Mouse (Mus musculus): ENCODE measurements around the gene Fam83g. TPM values are rescaled to one million over a fixed set of nuclear protein-coding genes. Genes with fewer than 3 reads are reported as not detected.

The Fam83g gene
- polyA plus RNA-seq, 1 experiment from 2014 or later = 3.7 TPM

GRCm38 (mm10) chr11:61698852-61699251 is 15.0 kb downstream of the Fam83g start:
- no peaks in the 10 kb centered on the region for H3K9me3 ChIP-seq (ENCODE audit: control insufficient read depth, low read length)
- no peak for ATAC-seq (ENCODE audit: low read depth)
- no peak overlapping the region for H3K4me2 ChIP-seq (ENCODE audit: low read depth, low read length)
- no peak for DNase-seq (ENCODE audit: low spot score)
- no peaks in the 10 kb centered on the region for H3K27me3 ChIP-seq (replicated peaks; ENCODE audit: control insufficient read depth, insufficient read depth, low read length)
- no peaks in the 10 kb centered on the region for H3K4me1 ChIP-seq (ENCODE audit: control insufficient read depth, insufficient read depth, low read length)
- no peaks in the 10 kb centered on the region for H3K36me3 ChIP-seq (ENCODE audit: control insufficient read depth, insufficient read depth, low read length)
- H3K9ac ChIP-seq (ENCODE audit: low read depth, low read length) = no peak overlapping the region
- no peak overlapping the region for H3K4me3 ChIP-seq (ENCODE audit: low read depth, low read length)
- no peak overlapping the region for H3K27ac ChIP-seq (replicated peaks; ENCODE audit: low read depth, low read length)

GRCm38 (mm10) chr11:61699460-61699859 is 15.6 kb downstream of the Fam83g start:
- 67% methylated on average over 5 of the region's 5 CpGs for WGBS
- Histone ChIP-seq H3K4me3 (ENCODE audit: low read depth, low read length) (no peak overlapping the region), H3K4me2 (ENCODE audit: low read depth, low read length) (no peak overlapping the region), H3K9me3 (ENCODE audit: control insufficient read depth, low read length) (no peaks in the 10 kb centered on the region), H3K9ac (ENCODE audit: low read depth, low read length) (no peak overlapping the region), H3K27me3 (replicated peaks; ENCODE audit: control insufficient read depth, insufficient read depth, low read length) (no peaks in the 10 kb centered on the region), H3K36me3 (ENCODE audit: control insufficient read depth, insufficient read depth, low read length) (no peaks in the 10 kb centered on the region), H3K27ac (replicated peaks; ENCODE audit: low read depth, low read length) (no peak overlapping the region), H3K4me1 (ENCODE audit: control insufficient read depth, insufficient read depth, low read length) (no peaks in the 10 kb centered on the region)
- ATAC-seq (ENCODE audit: low read depth) = no peak
- no peak for DNase-seq (ENCODE audit: low spot score)

- 60% methylated on average over 4 of the region's 4 CpGs for WGBS
- Histone ChIP-seq H3K9ac (ENCODE audit: low read depth, low read length) (no peak overlapping the region; the same call in 1 of the 2 replicates), H3K4me2 (ENCODE audit: low read depth, low read length) (no peak overlapping the region), H3K27ac (replicated peaks; ENCODE audit: low read depth, low read length) (no peak overlapping the region), H3K36me3 (ENCODE audit: control insufficient read depth, insufficient read depth, low read length) (no peaks in the 10 kb centered on the region), H3K4me1 (ENCODE audit: control insufficient read depth, insufficient read depth, low read length) (no peaks in the 10 kb centered on the region), H3K4me3 (ENCODE audit: low read depth, low read length) (no peak overlapping the region), H3K27me3 (replicated peaks; ENCODE audit: control insufficient read depth, insufficient read depth, low read length) (no peaks in the 10 kb centered on the region), H3K9me3 (ENCODE audit: control insufficient read depth, low read length) (no peaks in the 10 kb centered on the region)
- no peak for DNase-seq (ENCODE audit: low spot score)
- ATAC-seq (ENCODE audit: low read depth) = no peak
Observed at GRCm38 (mm10) chr11:61699933-61700332, 16.0 kb downstream of the Fam83g start.

GRCm38 (mm10) chr11:61701696-61702095 is 17.8 kb downstream of the Fam83g start:
- no peaks in the 10 kb centered on the region for H3K27me3 ChIP-seq (replicated peaks; ENCODE audit: control insufficient read depth, insufficient read depth, low read length)
- no peaks in the 10 kb centered on the region for H3K9me3 ChIP-seq (ENCODE audit: control insufficient read depth, low read length)
- H3K27ac ChIP-seq (replicated peaks; ENCODE audit: low read depth, low read length) = no peak overlapping the region
- H3K4me3 ChIP-seq (ENCODE audit: low read depth, low read length) = no peak overlapping the region
- 68% methylated on average over 5 of the region's 5 CpGs for WGBS
- ATAC-seq (ENCODE audit: low read depth) (peak; percentile 36; the same call in 1 of the 2 replicates), DNase-seq (ENCODE audit: low spot score) (no peak)
- H3K4me1 ChIP-seq (ENCODE audit: control insufficient read depth, insufficient read depth, low read length) = no peaks in the 10 kb centered on the region
- H3K36me3 ChIP-seq (ENCODE audit: control insufficient read depth, insufficient read depth, low read length) = no peaks in the 10 kb centered on the region
- H3K9ac ChIP-seq (ENCODE audit: low read depth, low read length) = no peak overlapping the region
- no peak overlapping the region for H3K4me2 ChIP-seq (ENCODE audit: low read depth, low read length)

- no peak for DNase-seq (ENCODE audit: low spot score)
- Histone ChIP-seq H3K27ac (replicated peaks; ENCODE audit: low read depth, low read length) (no peak overlapping the region), H3K4me2 (ENCODE audit: low read depth, low read length) (no peak overlapping the region), H3K36me3 (ENCODE audit: control insufficient read depth, insufficient read depth, low read length) (no peaks in the 10 kb centered on the region), H3K9me3 (ENCODE audit: control insufficient read depth, low read length) (no peaks in the 10 kb centered on the region), H3K27me3 (replicated peaks; ENCODE audit: control insufficient read depth, insufficient read depth, low read length) (no peaks in the 10 kb centered on the region), H3K9ac (ENCODE audit: low read depth, low read length) (no peak overlapping the region), H3K4me1 (ENCODE audit: control insufficient read depth, insufficient read depth, low read length) (no peaks in the 10 kb centered on the region), H3K4me3 (ENCODE audit: low read depth, low read length) (no peak overlapping the region)
- 95% methylated on average over 5 of the region's 5 CpGs for WGBS
- ATAC-seq (ENCODE audit: low read depth) = no peak
Observed at GRCm38 (mm10) chr11:61702494-61702893, 18.6 kb downstream of the Fam83g start.

GRCm38 (mm10) chr11:61705581-61705980 is 21.7 kb downstream of the Fam83g start:
- H3K9me3 ChIP-seq (ENCODE audit: control insufficient read depth, low read length) = no peaks in the 10 kb centered on the region
- no peak for DNase-seq (ENCODE audit: low spot score)
- WGBS = 86% methylated on average over 2 of the region's 2 CpGs
- H3K9ac ChIP-seq (ENCODE audit: low read depth, low read length) = no peak overlapping the region
- no peaks in the 10 kb centered on the region for H3K36me3 ChIP-seq (ENCODE audit: control insufficient read depth, insufficient read depth, low read length)
- no peak overlapping the region for H3K4me2 ChIP-seq (ENCODE audit: low read depth, low read length)
- no peaks in the 10 kb centered on the region for H3K27me3 ChIP-seq (replicated peaks; ENCODE audit: control insufficient read depth, insufficient read depth, low read length)
- ATAC-seq (ENCODE audit: low read depth) = no peak
- no peaks in the 10 kb centered on the region for H3K4me1 ChIP-seq (ENCODE audit: control insufficient read depth, insufficient read depth, low read length)
- no peak overlapping the region for H3K4me3 ChIP-seq (ENCODE audit: low read depth, low read length)
- H3K27ac ChIP-seq (replicated peaks; ENCODE audit: low read depth, low read length) = no peak overlapping the region

- DNase-seq (ENCODE audit: low spot score) = no peak
Observed at GRCm38 (mm10) chr11:61706232-61706631, 22.3 kb downstream of the Fam83g start.

GRCm38 (mm10) chr11:61708928-61709327 is 25.0 kb downstream of the Fam83g start:
- no peaks in the 10 kb centered on the region for H3K36me3 ChIP-seq (ENCODE audit: control insufficient read depth, insufficient read depth, low read length)
- no peaks in the 10 kb centered on the region for H3K27me3 ChIP-seq (replicated peaks; ENCODE audit: control insufficient read depth, insufficient read depth, low read length)
- no peak overlapping the region for H3K4me2 ChIP-seq (ENCODE audit: low read depth, low read length)
- 35% methylated on average over 3 of the region's 3 CpGs for WGBS
- no peaks in the 10 kb centered on the region for H3K9me3 ChIP-seq (ENCODE audit: control insufficient read depth, low read length)
- no peak overlapping the region for H3K9ac ChIP-seq (ENCODE audit: low read depth, low read length)
- ATAC-seq (ENCODE audit: low read depth) = peak; percentile 44; the same call in 1 of the 2 replicates
- no peak for DNase-seq (ENCODE audit: low spot score)
- H3K4me1 ChIP-seq (ENCODE audit: control insufficient read depth, insufficient read depth, low read length) = no peaks in the 10 kb centered on the region
- no peak overlapping the region for H3K4me3 ChIP-seq (ENCODE audit: low read depth, low read length)
- no peak overlapping the region for H3K27ac ChIP-seq (replicated peaks; ENCODE audit: low read depth, low read length)

More at GRCm38 (mm10) chr11:61706232-61706631, 22.3 kb downstream of the Fam83g start:
- no peak overlapping the region for H3K4me3 ChIP-seq (ENCODE audit: low read depth, low read length)
- ATAC-seq (ENCODE audit: low read depth) = no peak
- no peaks in the 10 kb centered on the region for H3K27me3 ChIP-seq (replicated peaks; ENCODE audit: control insufficient read depth, insufficient read depth, low read length)
- no peaks in the 10 kb centered on the region for H3K4me1 ChIP-seq (ENCODE audit: control insufficient read depth, insufficient read depth, low read length)
- no peak overlapping the region for H3K9ac ChIP-seq (ENCODE audit: low read depth, low read length)
- H3K4me2 ChIP-seq (ENCODE audit: low read depth, low read length) = no peak overlapping the region
- no peaks in the 10 kb centered on the region for H3K9me3 ChIP-seq (ENCODE audit: control insufficient read depth, low read length)
- no peaks in the 10 kb centered on the region for H3K36me3 ChIP-seq (ENCODE audit: control insufficient read depth, insufficient read depth, low read length)
- 63% methylated on average over 4 of the region's 4 CpGs for WGBS
- no peak overlapping the region for H3K27ac ChIP-seq (replicated peaks; ENCODE audit: low read depth, low read length)

GRCm38 (mm10) chr11:61713157-61713855 is 29.4 kb downstream of the Fam83g start:
- Histone ChIP-seq H3K4me1 (ENCODE audit: control insufficient read depth, insufficient read depth, low read length) (no peaks in the 10 kb centered on the region), H3K27ac (replicated peaks; ENCODE audit: low read depth, low read length) (no peak overlapping the region), H3K4me3 (ENCODE audit: low read depth, low read length) (no peak overlapping the region), H3K9ac (ENCODE audit: low read depth, low read length) (no peak overlapping the region), H3K36me3 (ENCODE audit: control insufficient read depth, insufficient read depth, low read length) (no peaks in the 10 kb centered on the region), H3K9me3 (ENCODE audit: control insufficient read depth, low read length) (no peaks in the 10 kb centered on the region), H3K27me3 (replicated peaks; ENCODE audit: control insufficient read depth, insufficient read depth, low read length) (no peaks in the 10 kb centered on the region), H3K4me2 (ENCODE audit: low read depth, low read length) (no peak overlapping the region)
- no peak for DNase-seq (ENCODE audit: low spot score)
- ATAC-seq (ENCODE audit: low read depth) = no peak
- 62% methylated on average over 15 of the region's 15 CpGs for WGBS

All from embryonic facial prominence, embryonic 14.5 days (tissue).